Mouse (Mus musculus) urinary bladder, postnatal 0 days (tissue): ENCODE measurements around the gene Ptgds. TPM values are rescaled to one million over a fixed set of nuclear protein-coding genes. Genes with fewer than 3 reads are reported as not detected.

Source experiments
- microRNA-seq: library from miRNA; unstranded; fragments of <30 nt; microRNA quantifications from one replicate; pipeline ENCODE4, GENCODE M21; 2016
- polyA plus RNA-seq: library from polyadenylated mRNA; unstranded; fragments of >200 nt; fragmentation: Nextera tagmentation; extraction: Ambion mirVana; gene quantifications from 2 replicates; pipeline ENCODE4 v1.2.1, GENCODE M21; 2015

Ptgds gene
- polyA plus RNA-seq, result 0.47 and 0.68 TPM in 2 replicates

GRCm38 (mm10) chr2:25469969-25470368, at the start of gene Ptgds:
Gene Ptgds (minus strand): TSS chr2:25470046.

GRCm38 (mm10) chr2:25501593-25502486, 32.0 kb upstream of the Ptgds start, which contains the start of gene C8g:
Gene C8g (minus strand): TSS chr2:25501719.

GRCm38 (mm10) chr2:25500576-25501405, 30.9 kb upstream of the Ptgds start, which contains the start of gene Fbxw5:
Gene Fbxw5 (plus strand): TSS chr2:25500750.

DNA sequence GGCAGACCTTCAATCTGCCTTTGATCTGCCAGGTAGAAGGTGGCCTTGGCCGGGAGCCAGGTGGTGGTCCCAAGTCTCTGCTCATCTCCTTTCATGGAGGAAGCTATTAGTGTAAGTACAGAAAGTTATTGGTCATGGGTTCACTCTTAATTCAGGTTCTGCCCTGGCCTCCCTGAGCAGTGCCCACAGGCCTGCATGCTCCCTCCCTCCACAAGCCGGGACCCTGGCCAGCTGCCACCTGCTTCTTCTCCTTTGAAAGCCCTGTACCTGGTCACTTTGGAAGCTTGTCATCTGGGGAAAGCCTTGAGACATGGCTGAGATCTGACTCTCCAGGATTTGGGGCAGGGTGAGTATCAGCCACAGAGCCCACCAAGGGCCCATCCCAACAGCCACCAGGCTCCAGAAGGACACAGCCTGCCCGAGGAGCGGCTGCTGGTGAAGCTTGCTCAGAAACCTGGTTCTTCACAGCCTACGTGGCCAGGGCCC, 23.7 kb upstream of the Ptgds start, which contains the start of gene Lcn12:
TSS of gene Lcn12 (minus strand) at position 436 of the 486 bp plus-strand sequence.

DNA sequence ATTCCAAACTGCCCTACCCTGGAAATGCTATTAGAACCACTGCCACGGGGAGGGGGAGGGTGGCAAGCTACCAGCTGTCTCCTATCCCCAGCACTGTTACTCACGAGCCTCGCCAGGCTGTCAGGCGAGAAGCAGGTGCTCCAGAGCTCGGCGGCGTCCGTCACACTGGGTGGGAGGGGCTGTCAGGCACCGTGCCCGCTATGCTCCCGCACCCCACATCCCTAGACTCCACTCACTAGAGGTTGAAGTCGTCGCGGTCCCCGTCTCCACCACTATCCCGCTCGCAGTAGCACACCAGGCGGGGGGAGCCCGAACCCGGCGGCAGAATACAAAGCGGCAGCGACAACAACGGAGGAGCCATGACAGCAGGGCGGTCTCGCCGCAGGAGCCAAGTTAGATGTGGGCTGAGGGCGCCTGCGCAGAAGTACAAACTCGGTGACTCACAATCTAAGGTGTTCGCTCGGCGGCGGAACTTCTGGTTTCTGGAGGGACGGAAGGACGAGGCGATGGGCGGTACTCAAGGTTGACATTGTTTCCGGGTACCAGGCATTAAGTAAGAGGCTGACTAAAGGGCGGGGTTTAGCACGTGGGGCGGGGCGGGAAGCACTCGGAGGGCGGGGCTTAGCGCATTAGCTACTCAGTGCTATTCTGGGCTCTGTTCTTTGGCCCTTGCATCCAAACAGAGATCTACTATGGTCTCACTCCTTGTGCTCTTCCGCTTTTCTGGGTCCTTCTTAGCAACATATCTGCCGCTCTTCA, 9.1 kb downstream of the Ptgds start, which contains the start of gene Paxx:
TSS of gene Paxx (minus strand) at position 544 of the 759 bp plus-strand sequence.

DNA sequence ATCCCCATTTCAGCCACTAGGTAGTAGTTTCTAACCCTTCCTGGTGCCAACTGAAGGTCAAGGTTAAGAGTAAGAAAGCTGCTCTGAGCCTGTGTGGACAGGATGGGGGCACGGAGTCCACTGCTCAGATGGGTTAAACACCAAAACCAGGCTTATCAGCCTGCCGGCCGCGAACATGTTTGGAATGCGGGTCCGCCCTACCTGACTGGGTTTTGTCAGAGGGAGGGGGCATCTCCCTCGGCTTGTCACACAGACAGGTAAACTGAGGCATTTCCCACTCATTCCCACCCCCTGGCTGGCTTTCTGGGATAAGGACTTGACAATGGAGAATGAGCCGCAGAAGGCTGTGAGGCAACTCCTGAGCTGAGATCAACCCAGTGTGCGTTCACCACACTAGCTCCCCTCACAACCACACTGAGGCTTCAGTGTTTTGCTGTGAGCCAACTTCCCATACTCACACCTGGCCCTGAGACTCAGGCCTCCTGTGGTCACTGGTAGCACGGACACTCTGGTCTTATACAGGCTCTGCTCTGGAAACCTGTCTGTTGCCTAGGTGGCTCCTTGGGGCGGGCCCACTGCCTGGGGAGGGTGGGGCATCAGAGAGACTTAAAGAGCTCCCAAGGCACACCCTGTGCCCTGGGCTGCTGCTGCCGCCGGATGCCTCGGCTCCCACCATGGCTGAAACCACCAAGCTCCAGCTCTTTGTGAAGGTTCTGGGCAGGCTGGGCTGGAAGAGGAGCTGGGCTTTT, 13.5 kb downstream of the Ptgds start, which contains the start of gene Clic3:
TSS of gene Clic3 (plus strand) at position 634 of the 749 bp plus-strand sequence.

GRCm38 (mm10) chr2:25428442-25429236, 41.2 kb downstream of the Ptgds start, which contains the start of gene Abca2:
Gene Abca2 (plus strand): TSS chr2:25428703.

DNA sequence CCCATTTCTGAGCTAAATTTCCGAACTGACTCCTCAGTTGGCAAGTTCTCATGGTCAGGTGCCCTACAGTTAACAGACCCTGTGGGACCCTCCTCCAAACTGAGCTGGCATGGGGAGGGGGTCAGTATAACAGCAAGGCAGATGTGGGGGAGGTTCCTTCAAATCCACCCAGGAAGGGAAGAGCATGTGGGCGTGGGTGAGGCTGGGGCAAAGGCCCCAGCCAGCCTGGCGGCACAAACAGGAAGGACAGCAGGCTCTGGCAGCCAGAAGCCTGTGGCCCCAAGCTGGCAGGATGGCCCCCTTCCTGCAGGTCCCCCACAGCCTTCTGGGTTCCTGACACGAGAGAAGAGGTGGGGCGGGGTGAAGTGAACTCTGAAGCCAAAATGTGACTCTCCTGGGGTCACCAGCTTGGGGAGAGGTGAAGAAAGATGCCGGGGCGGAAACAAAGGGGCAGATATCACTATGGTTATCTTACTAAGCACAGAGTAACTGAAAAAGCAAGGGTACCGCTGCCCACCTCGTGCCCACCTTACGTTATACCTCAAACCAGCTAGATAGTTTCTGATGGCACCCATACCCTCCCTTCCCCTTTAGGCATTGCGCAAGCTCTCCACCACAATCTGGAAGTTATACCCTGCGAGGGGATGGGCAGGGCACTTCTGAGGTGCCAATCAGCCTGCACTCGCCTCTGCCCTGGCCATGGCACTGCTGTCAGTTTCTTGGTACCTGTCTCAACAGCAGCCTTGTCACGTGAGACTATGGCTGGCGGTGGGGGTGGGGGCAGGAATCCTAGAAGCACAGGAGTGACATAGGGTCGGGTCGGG, 47.0 kb downstream of the Ptgds start, which contains the start of gene Fut7:
TSS of gene Fut7 (plus strand) at position 681 of the 824 bp plus-strand sequence.

Small RNA genes within 50 kb of the gene (microRNA-seq; reads per million reads assigned to microRNA genes)
- not detected for gene Mir3087

Other genes starting within 250 kb of the Ptgds start
- gene Tubb4b, start 245.3 kb downstream of the Ptgds start, polyA plus RNA-seq, result 397 and 469 TPM in 2 replicates
- not detected in 2 replicates for gene Slc34a3, start 235.7 kb downstream of the Ptgds start, polyA plus RNA-seq
- 0.10 TPM in 1 of 2 replicates, not detected in the other for gene Rnf224, start 233.3 kb downstream of the Ptgds start, polyA plus RNA-seq
- 6.1 and 6.2 TPM in 2 replicates for gene Rnf208, start 227.8 kb downstream of the Ptgds start, polyA plus RNA-seq
- gene Cysrt1, start 227.6 kb downstream of the Ptgds start, polyA plus RNA-seq, result 10.0 and 10.6 TPM in 2 replicates
- 7.6 and 8.0 TPM in 2 replicates for gene AL732309.1, start 223.2 kb downstream of the Ptgds start, polyA plus RNA-seq
- 35.6 and 37.6 TPM in 2 replicates for gene Tmem203, start 214.6 kb downstream of the Ptgds start, polyA plus RNA-seq
- 6.5 and 7.2 TPM in 2 replicates for gene Tprn, start 207.4 kb downstream of the Ptgds start, polyA plus RNA-seq
- gene Ssna1, start 197.6 kb downstream of the Ptgds start, polyA plus RNA-seq, result 137 and 141 TPM in 2 replicates
- 88.7 and 91.4 TPM in 2 replicates for gene Anapc2, start 197.6 kb downstream of the Ptgds start, polyA plus RNA-seq
- not detected in 2 replicates for gene Tmem210, start 181.9 kb downstream of the Ptgds start, polyA plus RNA-seq
- gene Lrrc26, start 180.1 kb downstream of the Ptgds start, polyA plus RNA-seq, result 0.97 and 0.98 TPM in 2 replicates
- gene Grin1, start 150.9 kb downstream of the Ptgds start, polyA plus RNA-seq, result 2.3 and 3.2 TPM in 2 replicates
- gene Man1b1, start 137.7 kb downstream of the Ptgds start, polyA plus RNA-seq, result 32.5 and 37.0 TPM in 2 replicates
- gene Dpp7, start 113.7 kb downstream of the Ptgds start, polyA plus RNA-seq, result 13.1 and 14.8 TPM in 2 replicates
- gene Uap1l1, start 104.4 kb downstream of the Ptgds start, polyA plus RNA-seq, result 34.1 and 37.0 TPM in 2 replicates
- 5.6 and 5.9 TPM in 2 replicates for gene Sapcd2, start 97.7 kb downstream of the Ptgds start, polyA plus RNA-seq
- gene Entpd2, start 74.2 kb downstream of the Ptgds start, polyA plus RNA-seq, result 38.2 and 39.1 TPM in 2 replicates
- 58.9 and 59.9 TPM in 2 replicates for gene Npdc1, start 70.7 kb downstream of the Ptgds start, polyA plus RNA-seq
- 0.08 TPM in 1 of 2 replicates, not detected in the other for gene Fut7, start 46.8 kb downstream of the Ptgds start, polyA plus RNA-seq
- 1.5 and 1.6 TPM in 2 replicates for gene Abca2, start 41.3 kb downstream of the Ptgds start, polyA plus RNA-seq
- 10.4 and 12.0 TPM in 2 replicates for gene Clic3, start 13.2 kb downstream of the Ptgds start, polyA plus RNA-seq
- gene Paxx, start 9.0 kb downstream of the Ptgds start, polyA plus RNA-seq, result 34.9 and 35.2 TPM in 2 replicates
- not detected in 2 replicates for gene Lcn12, start 23.9 kb upstream of the Ptgds start, polyA plus RNA-seq
- gene Fbxw5, start 30.7 kb upstream of the Ptgds start, polyA plus RNA-seq, result 68.9 and 70.0 TPM in 2 replicates
- gene C8g, start 31.7 kb upstream of the Ptgds start, polyA plus RNA-seq, result 1.8 and 3.6 TPM in 2 replicates
- gene Traf2, start 76.9 kb upstream of the Ptgds start, polyA plus RNA-seq, result 15.1 and 15.8 TPM in 2 replicates
- 285 and 297 TPM in 2 replicates for gene Edf1, start 87.8 kb upstream of the Ptgds start, polyA plus RNA-seq
- gene Mamdc4, start 104.8 kb upstream of the Ptgds start, polyA plus RNA-seq, result 0.19 and 1.1 TPM in 2 replicates
- 78.4 and 95.7 TPM in 2 replicates for gene Phpt1, start 105.2 kb upstream of the Ptgds start, polyA plus RNA-seq
- 0.05 TPM in 1 of 2 replicates, not detected in the other for gene Ajm1, start 111.7 kb upstream of the Ptgds start, polyA plus RNA-seq
- gene Rabl6, start 138.5 kb upstream of the Ptgds start, polyA plus RNA-seq, result 31.5 and 33.2 TPM in 2 replicates
- gene Ccdc183, start 147.6 kb upstream of the Ptgds start, polyA plus RNA-seq, result 0.23 and 0.37 TPM in 2 replicates
- 61.4 and 62.3 TPM in 2 replicates for gene Tmem141, start 152.0 kb upstream of the Ptgds start, polyA plus RNA-seq
- gene Fcna, start 158.0 kb upstream of the Ptgds start, polyA plus RNA-seq, result 55.5 and 333 TPM in 2 replicates
- gene Lcn8, start 183.1 kb upstream of the Ptgds start, polyA plus RNA-seq, result 1.5 and 2.1 TPM in 2 replicates
- gene Lcn5, start 187.9 kb upstream of the Ptgds start, polyA plus RNA-seq, result not detected in 2 replicates
- gene Lcn6, start 206.7 kb upstream of the Ptgds start, polyA plus RNA-seq, result 0.34 and 0.50 TPM in 2 replicates
- 0.57 and 0.71 TPM in 2 replicates for gene Lcn10, start 212.7 kb upstream of the Ptgds start, polyA plus RNA-seq
- gene Obp2a, start 230.0 kb upstream of the Ptgds start, polyA plus RNA-seq, result not detected in 2 replicates
- 61.4 and 71.3 TPM in 2 replicates for gene Bmyc, start 236.7 kb upstream of the Ptgds start, polyA plus RNA-seq